Mouse (Mus musculus) frontal cortex, adult (tissue): ENCODE data around the gene Olfr1150-ps1.

Experiments used
- ATAC-seq: cut with Nextera tagmentation; 2 replicates; pipeline ENCODE4 v1.9.2; 2017; ENCODE audit warnings: mild to moderate bottlenecking, moderate library complexity, mixed read lengths; ENCODE audit not compliant: low TSS enrichment

Gene Olfr1150-ps1

DNA sequence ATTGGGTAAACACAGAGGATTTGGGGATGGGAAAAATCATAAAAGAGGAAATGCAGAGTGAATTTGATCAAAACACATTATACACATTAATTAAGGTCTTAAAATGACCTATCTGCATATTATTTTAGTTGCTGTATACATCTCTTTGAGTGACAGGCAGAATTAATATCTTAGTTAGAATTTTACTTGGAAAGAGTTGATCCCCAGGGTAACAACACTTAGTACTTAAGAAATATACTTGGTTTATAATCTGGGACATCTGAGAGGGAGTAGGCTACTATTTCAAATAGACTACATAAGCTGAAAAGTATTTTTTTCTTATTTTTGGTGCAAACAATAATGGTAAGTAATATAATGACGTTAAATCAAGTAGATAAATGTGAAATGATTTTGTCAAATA is at the start of gene Olfr1150-ps1:
Gene Olfr1150-ps1, plus strand, starts transcription at position 301 of the 400 bp plus-strand sequence.
- ATAC-seq, result no peak

GRCm38 (mm10) chr2:87800292-87800691 is 43.5 kb upstream of the Olfr1150-ps1 start, which contains the start of gene Olfr1143:
Olfr1143 (plus strand) TSS chr2:87800592.
- ATAC-seq, result no peak

DNA sequence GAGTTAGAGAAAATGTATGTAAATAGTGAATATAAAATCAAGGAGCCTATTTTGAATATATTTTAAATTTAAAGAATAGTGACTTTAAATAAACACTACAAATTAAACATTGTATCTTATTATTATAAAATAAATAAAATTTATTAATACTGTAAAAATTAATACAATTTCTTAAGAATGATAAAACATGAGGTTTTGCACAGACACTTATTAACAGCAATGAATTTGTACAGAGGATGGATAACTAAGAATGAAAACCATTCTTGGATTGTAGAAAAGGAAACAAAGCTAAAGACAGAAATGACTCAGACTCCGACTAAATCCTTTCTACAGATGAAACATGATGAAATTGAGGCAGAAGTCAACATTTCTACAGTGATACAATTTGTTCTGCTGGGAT is 34.3 kb upstream of the Olfr1150-ps1 start, which contains the start of gene Olfr1145:
Gene Olfr1145, plus strand, starts transcription at position 301 of the 400 bp plus-strand sequence.
- ATAC-seq, result no peak

- ATAC-seq, result no peak
These were observed 13.6 kb upstream of the Olfr1150-ps1 start, which contains the start of gene Olfr1148 for GRCm38 (mm10) chr2:87830233-87830632. Olfr1148 (plus strand) TSS chr2:87830533.

DNA sequence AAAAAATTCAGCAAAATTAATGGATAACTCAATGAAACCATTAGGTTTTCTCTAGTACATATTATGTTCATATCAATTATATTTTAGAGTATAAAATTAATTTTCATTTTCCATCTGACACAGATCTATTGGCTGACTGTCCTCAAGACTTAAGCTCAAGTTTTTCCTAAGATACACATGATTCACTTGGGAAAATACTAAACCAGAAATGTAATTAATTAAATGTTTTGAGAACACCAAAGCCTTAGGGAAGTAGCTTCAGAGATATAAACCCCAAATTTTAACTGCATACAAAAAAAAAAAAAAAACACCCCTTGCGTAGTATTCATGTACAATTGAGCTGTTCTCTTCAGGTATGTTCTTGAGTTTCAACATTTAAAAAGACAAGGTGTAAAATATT is 11.8 kb downstream of the Olfr1150-ps1 start, which contains the start of gene Olfr1151:
Gene Olfr1151, plus strand, starts transcription at position 301 of the 400 bp plus-strand sequence.
- ATAC-seq, result no peak

GRCm38 (mm10) chr2:87866192-87866591 is 22.4 kb downstream of the Olfr1150-ps1 start, which contains the start of gene Olfr1152:
Olfr1152 (plus strand) TSS chr2:87866492.
- no peak for ATAC-seq

- no peak for ATAC-seq
These were observed 50.9 kb downstream of the Olfr1150-ps1 start, which contains the start of gene Olfr1153 for GRCm38 (mm10) chr2:87894662-87895061. Olfr1153 (plus strand) TSS chr2:87894962.
